Mouse (Mus musculus) kidney, adult 2 months (tissue): ENCODE data around the gene Cyth4. TPM values are rescaled to one million over a fixed set of nuclear protein-coding genes. Genes with fewer than 3 reads are reported as not detected.

Source experiments
- DNase-seq: peaks from one replicate; pipeline ENCODE4 v3.0.0; 2021
- H3K27ac ChIP-seq: fragments of 200-500 bp; 2 replicates; pipeline ENCODE4 v1.5.1; 2012; ENCODE audit warnings: low read depth, low read length, control low read depth, inconsistent platforms; ENCODE audit not compliant: insufficient read depth
- H3K27me3 ChIP-seq: fragments of 200-500 bp; replicated peaks from 2 replicates; pipeline ENCODE4 v1.6.1; 2012; ENCODE audit warnings: mild to moderate bottlenecking, moderate library complexity, low read length, inconsistent platforms; ENCODE audit not compliant: control insufficient read depth, insufficient read depth
- H3K36me3 ChIP-seq: fragments of 200-500 bp; 2 replicates; pipeline ENCODE4 v1.6.1; 2012; ENCODE audit warnings: mild to moderate bottlenecking, moderate library complexity, low read length, inconsistent platforms; ENCODE audit not compliant: control insufficient read depth, insufficient read depth
- H3K4me1 ChIP-seq: fragments of 200-500 bp; 2 replicates; pipeline ENCODE4 v1.6.1; 2011; ENCODE audit warnings: low read length; ENCODE audit not compliant: control insufficient read depth, insufficient read depth
- H3K4me3 ChIP-seq: fragments of 200-500 bp; 2 replicates; pipeline ENCODE4 v1.5.1; 2011; ENCODE audit warnings: mild to moderate bottlenecking, low read depth, low read length, control low read depth; ENCODE audit not compliant: insufficient read depth
- CTCF ChIP-seq: fragments of 200-500 bp; conservative IDR thresholded peaks from 2 replicates; pipeline ENCODE4 v1.5.1; 2011; ENCODE audit warnings: low read depth, mild to moderate bottlenecking, control low read depth, low read length, moderate library complexity, mixed read lengths; ENCODE audit not compliant: insufficient read depth, insufficient read length
- POLR2A ChIP-seq: fragments of 200-500 bp; IDR thresholded peaks from one replicate; pipeline ENCODE4 v1.6.1; 2011; ENCODE audit warnings: low read depth, low read length, control low read depth
- WGBS: fragments of 180-500 bp; shearing (Covaris S2); methylation state at CpG from one replicate; pipeline ENCODE4 v1.1.7; 2018; 5-methylcytosine and 5-hydroxymethylcytosine counted together
- polyA plus RNA-seq: library from polyadenylated mRNA; depleted of rRNA; stranded (reverse); fragments of >200 nt; gene quantifications from 2 replicates; pipeline ENCODE4 v1.2.3, GENCODE M21; 2012

Gene Cyth4
- polyA plus RNA-seq, 1 experiment, result 12.1 TPM

GRCm38 (mm10) chr15:78557693-78558535 is 38.9 kb upstream of the Cyth4 start:
- no peaks in the 10 kb centered on the region for H3K4me1 ChIP-seq
- 70% methylated on average over 10 of the region's 10 CpGs for WGBS
- no peaks in the 10 kb centered on the region for H3K27me3 ChIP-seq
- no peaks in the 10 kb centered on the region for H3K36me3 ChIP-seq
- H3K27ac ChIP-seq, result no peak overlapping the region
- no peak for DNase-seq
- TF ChIP-seq POLR2A, result no peak
- H3K4me3 ChIP-seq, result no peak overlapping the region

GRCm38 (mm10) chr15:78559141-78559979 is 37.5 kb upstream of the Cyth4 start:
- Histone ChIP-seq H3K36me3 (no peaks in the 10 kb centered on the region), H3K27me3 (no peaks in the 10 kb centered on the region), H3K27ac (no peak overlapping the region), H3K4me3 (no peak overlapping the region), H3K4me1 (no peaks in the 10 kb centered on the region)
- TF ChIP-seq CTCF, result no peak
- TF ChIP-seq POLR2A, result no peak
- no peak for DNase-seq
- 65% methylated on average over 11 of the region's 11 CpGs for WGBS

DNA sequence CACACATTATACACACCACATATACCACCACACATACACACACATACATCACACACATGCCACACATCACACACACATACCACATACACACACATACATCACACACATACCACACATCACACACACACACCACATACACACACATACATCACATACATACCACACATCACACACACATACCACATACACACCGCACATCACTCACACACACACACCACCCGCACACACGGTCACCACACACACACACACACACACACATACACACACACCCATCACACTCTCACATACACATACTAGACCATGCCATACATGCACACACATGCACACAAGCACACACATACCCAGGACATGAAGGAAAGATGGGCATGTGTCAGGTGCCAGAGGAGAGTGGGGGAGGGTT is 33.5 kb upstream of the Cyth4 start:
- Histone ChIP-seq H3K4me3 (no peak overlapping the region), H3K36me3 (no peaks in the 10 kb centered on the region), H3K4me1 (no peaks in the 10 kb centered on the region), H3K27ac (no peak overlapping the region), H3K27me3 (no peaks in the 10 kb centered on the region)
- TF ChIP-seq POLR2A (no peak), CTCF (no peak)
- no peak for DNase-seq
- 99% methylated on average over 3 of the region's 3 CpGs for WGBS

- Histone ChIP-seq H3K4me3 (no peak overlapping the region), H3K4me1 (no peaks in the 10 kb centered on the region), H3K36me3 (no peaks in the 10 kb centered on the region), H3K27me3 (no peaks in the 10 kb centered on the region), H3K27ac (no peak overlapping the region)
- DNase-seq, result no peak
- TF ChIP-seq POLR2A, result no peak
- no peak for TF ChIP-seq CTCF
- WGBS, result 77% methylated on average over 5 of the region's 5 CpGs
These were observed 32.9 kb upstream of the Cyth4 start for GRCm38 (mm10) chr15:78563937-78564336.

DNA sequence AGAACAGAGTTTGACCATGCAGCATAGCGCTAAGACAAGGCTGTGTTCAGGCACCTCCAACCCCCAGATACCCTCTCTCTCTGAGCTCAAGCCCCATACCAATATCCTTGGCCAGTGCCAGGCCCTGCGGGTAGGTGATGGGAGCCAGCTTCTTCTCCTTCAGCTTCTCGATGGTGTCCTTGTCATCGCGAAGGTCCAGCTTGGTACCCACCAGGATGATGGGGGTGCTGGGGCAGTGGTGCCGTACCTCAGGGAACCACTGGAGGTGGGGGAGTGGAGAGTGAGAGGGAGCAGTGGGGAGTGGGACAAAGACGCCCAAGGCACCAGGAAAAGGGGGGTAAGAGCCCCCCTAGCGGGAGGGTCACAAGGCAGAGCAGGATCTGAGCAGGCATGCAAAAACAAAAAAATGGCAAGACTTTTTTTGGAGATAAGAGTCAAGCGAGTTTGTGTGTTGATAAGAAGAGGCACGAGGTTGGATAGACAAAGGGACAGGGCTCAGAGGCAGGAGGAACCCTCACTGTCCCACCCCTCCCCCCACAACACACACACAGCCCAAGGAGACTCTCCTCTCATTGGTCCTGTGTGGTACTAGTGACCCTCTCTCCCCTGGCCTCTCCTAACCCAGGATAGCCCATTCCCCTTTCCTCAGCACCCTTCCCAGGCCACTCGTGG is 31.9 kb upstream of the Cyth4 start:
- Histone ChIP-seq H3K4me1 (no peaks in the 10 kb centered on the region), H3K27ac (no peak overlapping the region), H3K36me3 (no peaks in the 10 kb centered on the region), H3K4me3 (no peak overlapping the region), H3K27me3 (no peaks in the 10 kb centered on the region)
- DNase-seq, result no peak
- no peak for TF ChIP-seq CTCF
- no peak for TF ChIP-seq POLR2A
- 83% methylated on average over 11 of the region's 11 CpGs for WGBS

DNA sequence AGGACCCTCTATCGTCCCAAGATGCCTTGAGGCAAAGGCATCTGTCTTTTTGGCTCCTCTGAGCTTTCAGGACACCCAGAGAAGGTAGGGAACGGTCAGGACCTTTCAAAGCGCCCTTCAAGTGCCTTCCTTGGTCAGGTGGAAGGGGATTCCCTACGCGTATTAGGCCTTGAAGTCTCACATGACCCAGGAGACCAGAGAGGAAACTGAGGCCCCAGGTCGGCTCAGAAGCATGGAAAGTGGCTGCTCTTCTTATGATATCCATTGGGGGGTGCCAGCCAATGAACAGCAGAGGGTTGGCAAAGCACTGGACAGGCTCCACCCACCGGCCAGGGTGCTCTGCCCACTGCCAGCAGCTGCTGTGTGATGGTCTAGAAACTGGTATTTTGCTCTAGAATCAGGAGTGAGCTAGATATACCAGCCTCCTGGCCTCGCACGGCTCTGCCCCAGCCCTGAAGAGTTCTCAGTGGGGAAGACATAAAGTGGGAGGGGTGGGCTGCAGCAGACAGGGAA is 29.2 kb upstream of the Cyth4 start:
- Histone ChIP-seq H3K4me3 (no peak overlapping the region), H3K27me3 (no peaks in the 10 kb centered on the region), H3K4me1 (no peaks in the 10 kb centered on the region), H3K27ac (no peak overlapping the region), H3K36me3 (no peaks in the 10 kb centered on the region)
- WGBS, result 78% methylated on average over 9 of the region's 9 CpGs
- DNase-seq, result no peak
- no peak for TF ChIP-seq CTCF
- TF ChIP-seq POLR2A, result no peak
